Mouse (Mus musculus) small intestine, adult 2 months (tissue): Measurements from ENCODE around the gene Col17a1. TPM values are rescaled to one million over a fixed set of nuclear protein-coding genes. Genes with fewer than 3 reads are reported as not detected.

ENCODE experiments used
- H3K27ac ChIP-seq: fragments of 200-500 bp; 2 replicates; pipeline ENCODE4 v1.5.1; 2012; ENCODE audit warnings: low read depth, low read length, control low read depth, inconsistent platforms; ENCODE audit not compliant: insufficient read depth
- H3K27me3 ChIP-seq: fragments of 200-500 bp; 2 replicates; pipeline ENCODE4 v1.6.1; 2012; ENCODE audit warnings: mild to moderate bottlenecking, moderate library complexity, low read length, inconsistent platforms; ENCODE audit not compliant: control insufficient read depth, insufficient read depth
- H3K36me3 ChIP-seq: fragments of 200-500 bp; 2 replicates; pipeline ENCODE4 v1.6.1; 2012; ENCODE audit warnings: mild to moderate bottlenecking, low read length, control low read depth, inconsistent platforms; ENCODE audit not compliant: control insufficient read depth, insufficient read depth
- H3K4me1 ChIP-seq: fragments of 200-500 bp; 2 replicates; pipeline ENCODE4 v1.6.1; 2012; ENCODE audit warnings: low read length, inconsistent platforms, mixed read lengths; ENCODE audit not compliant: control insufficient read depth, insufficient read depth, insufficient read length
- H3K4me3 ChIP-seq: fragments of 200-500 bp; 2 replicates; pipeline ENCODE4 v1.5.1; 2012; ENCODE audit warnings: low read depth, mild to moderate bottlenecking, control low read depth, inconsistent platforms, low read length, moderate library complexity
- CTCF ChIP-seq: fragments of 200-500 bp; IDR thresholded peaks from 2 replicates; pipeline ENCODE4 v1.5.1; 2012; ENCODE audit warnings: low read depth, mild to moderate bottlenecking, control low read depth, inconsistent platforms, low read length, moderate library complexity, mixed read lengths; ENCODE audit not compliant: insufficient replicate concordance, insufficient read length; ENCODE audit errors: extremely low read depth
- POLR2A ChIP-seq: fragments of 200-500 bp; IDR thresholded peaks from 2 replicates; pipeline ENCODE4 v1.6.1; 2012; ENCODE audit warnings: low read depth, mild to moderate bottlenecking, control low read depth, inconsistent platforms, low read length, moderate library complexity
- WGBS: fragments of 180-500 bp; shearing (Covaris S2); methylation state at CpG from one replicate; pipeline ENCODE4 v1.1.7; 2018; 5-methylcytosine and 5-hydroxymethylcytosine counted together
- polyA plus RNA-seq: library from polyadenylated mRNA; depleted of rRNA; stranded (reverse); fragments of >200 nt; gene quantifications from 2 replicates; pipeline ENCODE4 v1.2.3, GENCODE M21; 2012

Gene Col17a1
- polyA plus RNA-seq, 1 experiment, result 0.35 TPM

GRCm38 (mm10) chr19:47699743-47700142 lies 7.8 kb upstream of the Col17a1 start:
- no peaks in the 10 kb centered on the region for H3K4me1 ChIP-seq
- no peaks in the 10 kb centered on the region for H3K27me3 ChIP-seq
- no peak overlapping the region for H3K27ac ChIP-seq
- WGBS, result 49% methylated on average over 9 of the region's 9 CpGs
- TF ChIP-seq POLR2A, result no peak
- no peak for TF ChIP-seq CTCF
- H3K36me3 ChIP-seq, result no peaks in the 10 kb centered on the region
- no peak overlapping the region for H3K4me3 ChIP-seq

- 73% methylated on average over 9 of the region's 9 CpGs for WGBS
- TF ChIP-seq POLR2A (no peak), CTCF (no peak)
- Histone ChIP-seq H3K27ac (no peak overlapping the region), H3K4me1 (no peaks in the 10 kb centered on the region), H3K36me3 (no peaks in the 10 kb centered on the region), H3K27me3 (no peaks in the 10 kb centered on the region), H3K4me3 (no peak overlapping the region)
Observed at GRCm38 (mm10) chr19:47698266-47698665, 6.4 kb upstream of the Col17a1 start.

- Histone ChIP-seq H3K4me1 (no peaks in the 10 kb centered on the region), H3K27me3 (no peaks in the 10 kb centered on the region), H3K36me3 (no peaks in the 10 kb centered on the region), H3K27ac (no peak overlapping the region), H3K4me3 (no peak overlapping the region)
- TF ChIP-seq CTCF (no peak), POLR2A (no peak)
- 88% methylated on average over 11 of the region's 11 CpGs for WGBS
Observed at GRCm38 (mm10) chr19:47697067-47697466, 5.2 kb upstream of the Col17a1 start.

- WGBS, result 93% methylated on average over 8 of the region's 8 CpGs
- H3K4me3 ChIP-seq, result no peak overlapping the region
- H3K36me3 ChIP-seq, result no peaks in the 10 kb centered on the region
- peaks cover 2% of the 10 kb centered on the region; the same call in 1 of the 2 replicates for H3K27me3 ChIP-seq
- no peak overlapping the region for H3K27ac ChIP-seq
- no peaks in the 10 kb centered on the region for H3K4me1 ChIP-seq
- no peak for TF ChIP-seq POLR2A
- no peak for TF ChIP-seq CTCF
Observed at GRCm38 (mm10) chr19:47696411-47696810, 4.5 kb upstream of the Col17a1 start.

- 79% methylated on average over 6 of the region's 6 CpGs for WGBS
- Histone ChIP-seq H3K27me3 (peaks cover 2% of the 10 kb centered on the region; the same call in 1 of the 2 replicates), H3K36me3 (no peaks in the 10 kb centered on the region), H3K4me1 (no peaks in the 10 kb centered on the region), H3K27ac (no peak overlapping the region), H3K4me3 (no peak overlapping the region)
- no peak for TF ChIP-seq POLR2A
- no peak for TF ChIP-seq CTCF
Observed at GRCm38 (mm10) chr19:47695725-47696124, 3.8 kb upstream of the Col17a1 start.

GRCm38 (mm10) chr19:47689592-47689991 lies 2.3 kb downstream of the Col17a1 start:
- no peak overlapping the region for H3K27ac ChIP-seq
- peaks cover 2% of the 10 kb centered on the region; the same call in 1 of the 2 replicates for H3K27me3 ChIP-seq
- TF ChIP-seq POLR2A (no peak), CTCF (no peak)
- H3K4me3 ChIP-seq, result no peak overlapping the region
- H3K4me1 ChIP-seq, result no peaks in the 10 kb centered on the region
- H3K36me3 ChIP-seq, result no peaks in the 10 kb centered on the region
- WGBS, result 45% methylated on average over 7 of the region's 7 CpGs

- H3K27me3 ChIP-seq, result no peaks in the 10 kb centered on the region
- TF ChIP-seq POLR2A (no peak), CTCF (no peak)
- 86% methylated on average over 12 of the region's 12 CpGs for WGBS
- no peaks in the 10 kb centered on the region for H3K4me1 ChIP-seq
- H3K4me3 ChIP-seq, result no peak overlapping the region
- H3K36me3 ChIP-seq, result no peaks in the 10 kb centered on the region
- H3K27ac ChIP-seq, result no peak overlapping the region
Observed at GRCm38 (mm10) chr19:47678675-47679074, 13.2 kb downstream of the Col17a1 start.
